Mouse (Mus musculus) embryonic facial prominence, embryonic 10.5 days (tissue): ENCODE results near the gene Plch1. TPM values are rescaled to one million over a fixed set of nuclear protein-coding genes. Genes with fewer than 3 reads are reported as not detected.

Experiments used
- polyA plus RNA-seq: library from polyadenylated mRNA; unstranded; fragments of >200 nt; fragmentation: Nextera tagmentation; extraction: Ambion mirVana; gene quantifications from 2 replicates; pipeline ENCODE4 v1.2.1, GENCODE M21; 2016

Plch1 gene
- polyA plus RNA-seq, 1 experiment from 2014 or later: 10.5 TPM

Other genes with a start within 250 kb of the Plch1 start
- gene E130311K13Rik, start 30.0 kb upstream of the Plch1 start, polyA plus RNA-seq: 2.0 and 2.9 TPM in 2 replicates
- 11.3 and 12.8 TPM in 2 replicates for gene Slc33a1, start 65.3 kb upstream of the Plch1 start, polyA plus RNA-seq
- 78.5 and 81.6 TPM in 2 replicates for gene Gmps, start 76.6 kb upstream of the Plch1 start, polyA plus RNA-seq
- gene Vmn2r1, start 182.1 kb upstream of the Plch1 start, polyA plus RNA-seq: 0.03 and 0.05 TPM in 2 replicates
- gene Vmn2r2, start 242.5 kb upstream of the Plch1 start, polyA plus RNA-seq: 0.09 TPM in 1 of 2 replicates, not detected in the other